Mouse (Mus musculus) kidney, adult 2 months (tissue): Measurements from ENCODE around the gene Nmnat3.

Experiments
- CTCF ChIP-seq: fragments of 200-500 bp; conservative IDR thresholded peaks from 2 replicates; pipeline ENCODE4 v1.5.1; 2011; ENCODE audit warnings: low read depth, mild to moderate bottlenecking, control low read depth, low read length, moderate library complexity, mixed read lengths; ENCODE audit not compliant: insufficient read depth, insufficient read length
- POLR2A ChIP-seq: fragments of 200-500 bp; IDR thresholded peaks from one replicate; pipeline ENCODE4 v1.6.1; 2011; ENCODE audit warnings: low read depth, low read length, control low read depth

GRCm38 (mm10) chr9:98388633-98388965, 101.4 kb downstream of the Nmnat3 start:
- TF ChIP-seq CTCF (no peak), POLR2A (no peak)
